In the genomic region with DNA sequence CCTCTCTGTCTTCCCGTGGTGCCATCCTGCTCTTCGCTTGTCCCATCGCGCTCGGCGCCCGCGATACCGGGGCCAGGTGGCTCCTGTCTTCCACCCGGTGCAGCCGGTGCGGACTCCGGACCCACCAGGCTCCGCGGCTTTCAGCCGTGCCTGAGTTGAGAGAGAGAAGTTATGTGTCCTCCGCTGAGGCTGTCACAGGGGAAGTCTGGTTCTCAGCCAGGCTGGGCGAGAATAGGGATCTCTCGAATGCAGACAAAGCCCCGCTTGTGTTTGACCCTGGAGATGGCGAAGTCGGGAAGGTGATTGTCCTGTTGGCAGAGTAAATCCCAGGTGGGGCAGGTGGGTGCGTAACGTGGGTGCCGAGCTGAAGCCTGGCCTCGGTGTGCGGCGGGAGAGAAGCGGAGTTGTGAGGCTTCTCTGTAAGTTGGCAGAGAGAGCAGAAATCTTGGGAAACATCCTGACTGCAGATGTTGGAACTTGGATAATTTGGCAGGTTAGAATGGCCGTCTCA, we compare ENCODE assay signal across 7 mouse cellular contexts. TPM values are rescaled to one million over a fixed set of nuclear protein-coding genes. Genes with fewer than 3 reads are reported as not detected.
A peak's percentile ranks its signal among the peaks of the same experiment; 100 is the strongest.
DNase-seq lines count a peak whose midpoint lies in the region; ATAC-seq and TF ChIP-seq lines count a peak whose summit lies in the region.

No protein-coding gene starts in this region.

- no peak overlapping the region for H3K27ac ChIP-seq in hindbrain, embryonic 11.5 days (ENCODE audit: low read depth, low read length)
- H3K27ac ChIP-seq in midbrain, embryonic 15.5 days, result 0 out of 2 replicates have a peak overlapping the region, but pooled peaks have one; percentile 21
- H3K27ac ChIP-seq in testis, adult 2 months (ENCODE audit: control insufficient read depth, insufficient read depth, low read depth, low read length), result peak overlapping the region; percentile 59; the same call in 1 of the 2 replicates

- no peak for TF ChIP-seq POLR2A in testis, adult 2 months (IDR thresholded peaks at IDR 0.05; ENCODE audit: control insufficient read depth, low read depth, low read length)

- no peaks in the 10 kb centered on the region for H3K4me1 ChIP-seq in hindbrain, embryonic 11.5 days (replicated peaks; ENCODE audit: control insufficient read depth, insufficient read depth, low read length)
- H3K4me1 ChIP-seq in midbrain, embryonic 15.5 days, result peaks cover 12% of the 10 kb centered on the region
- H3K4me1 ChIP-seq in testis, adult 2 months (ENCODE audit: control insufficient read depth, insufficient read depth, low read length), result peaks cover 4% of the 10 kb centered on the region

- peak overlapping the region; percentile 98 for H3K4me2 ChIP-seq in hindbrain, embryonic 11.5 days (replicated peaks; ENCODE audit: low read depth, low read length)
- H3K4me2 ChIP-seq in midbrain, embryonic 15.5 days, result peak overlapping the region; percentile 100

- DNase-seq in Muller cell, postnatal 12 days (ENCODE audit: inconsistent ontology term), result peak; percentile 55
- DNase-seq in adrenal gland, adult 8-10 months, result peak; percentile 19
- DNase-seq in forelimb bud, embryonic 11.5 days (ENCODE audit: low read depth, low spot score), result peak; percentile 33
- no peak for DNase-seq in hindbrain, embryonic 11.5 days (ENCODE audit: low spot score)
- peak; percentile 29 for DNase-seq in liver

- TF ChIP-seq CTCF in testis, adult 2 months (IDR thresholded peaks at IDR 0.05; ENCODE audit: control insufficient read depth, insufficient read depth, insufficient replicate concordance, low read depth, low read length), result no peak

- peak overlapping the region; percentile 68 for H3K9ac ChIP-seq in hindbrain, embryonic 11.5 days (ENCODE audit: low read depth, low read length)
- H3K9ac ChIP-seq in midbrain, embryonic 15.5 days, result peak overlapping the region; percentile 58

- 2% methylated on average over 30 of the region's 30 CpGs for WGBS in hindbrain, embryonic 11.5 days
- 1% methylated on average over 30 of the region's 30 CpGs for WGBS in midbrain, embryonic 15.5 days

- H3K9me3 ChIP-seq in hindbrain, embryonic 11.5 days (ENCODE audit: control insufficient read depth, low read length), result no peaks in the 10 kb centered on the region
- no peaks in the 10 kb centered on the region for H3K9me3 ChIP-seq in midbrain, embryonic 15.5 days

- peak overlapping the region; percentile 83 for H3K4me3 ChIP-seq in hindbrain, embryonic 11.5 days (ENCODE audit: low read depth, low read length)
- peak overlapping the region; percentile 83 for H3K4me3 ChIP-seq in midbrain, embryonic 15.5 days
- H3K4me3 ChIP-seq in testis, adult 2 months (ENCODE audit: control insufficient read depth, low read depth, low read length), result peak overlapping the region; percentile 94

- H3K27me3 ChIP-seq in hindbrain, embryonic 11.5 days (ENCODE audit: control insufficient read depth, insufficient read depth, low read length), result no peaks in the 10 kb centered on the region
- 0 out of 2 replicates have a peak, but pooled peaks cover 6% of the 10 kb centered on the region for H3K27me3 ChIP-seq in midbrain, embryonic 15.5 days (replicated peaks)
- no peaks in the 10 kb centered on the region for H3K27me3 ChIP-seq in testis, adult 2 months (ENCODE audit: control insufficient read depth, insufficient read depth, low read length)

- peak; percentile 66; the same call in 1 of the 2 replicates for ATAC-seq in hindbrain, embryonic 11.5 days (ENCODE audit: low FRiP score)
- peak; percentile 60 for ATAC-seq in midbrain, embryonic 15.5 days (replicated peaks)

- H3K36me3 ChIP-seq in hindbrain, embryonic 11.5 days (ENCODE audit: control insufficient read depth, insufficient read depth, low read length), result no peaks in the 10 kb centered on the region
- H3K36me3 ChIP-seq in midbrain, embryonic 15.5 days (replicated peaks), result no peaks in the 10 kb centered on the region
- H3K36me3 ChIP-seq in testis, adult 2 months (ENCODE audit: control insufficient read depth, insufficient read depth, low read length), result no peaks in the 10 kb centered on the region

RNA-seq across cellular contexts. Expression of a gene that starts 0.6 kb away (rescaled TPM):
- total RNA-seq in adrenal gland, adult 8-10 months (2022), result 10 to 100 TPM; 37.5 to 62.0 (median 48.1) TPM
- polyA plus RNA-seq in hindbrain, embryonic 11.5 days (2014; fragmentation: Nextera tagmentation; extraction: Ambion mirVana), result 22.3 and 22.5 TPM in 2 replicates
- polyA plus RNA-seq in midbrain, embryonic 15.5 days (2015; fragmentation: Nextera tagmentation; extraction: Ambion mirVana), result 17.5 and 18.0 TPM in 2 replicates
- polyA plus RNA-seq in testis, adult 2 months (2012; rRNA removed), result 11.1 and 11.5 TPM in 2 replicates
